Mouse (Mus musculus) forebrain, embryonic 15.5 days (tissue): ENCODE measurements around the gene Gaa. TPM values are rescaled to one million over a fixed set of nuclear protein-coding genes. Genes with fewer than 3 reads are reported as not detected.

Experiments
- ATAC-seq: fragments of 200-750 bp; cut with Nextera tagmentation; replicated peaks from 2 replicates; pipeline ENCODE4 v1.8.0; 2017; ENCODE audit warnings: mild to moderate bottlenecking, moderate TSS enrichment, moderate library complexity
- H3K27ac ChIP-seq: fragments of 300-500 bp; sonication (generic); replicated peaks from 2 replicates; pipeline ENCODE4 v1.5.1; 2015; ENCODE audit warnings: mild to moderate bottlenecking, inconsistent platforms
- H3K27me3 ChIP-seq: fragments of 300-500 bp; sonication (generic); 2 replicates; pipeline ENCODE4 v1.6.1; 2015; ENCODE audit warnings: inconsistent platforms
- H3K36me3 ChIP-seq: fragments of 300-500 bp; sonication (generic); 2 replicates; pipeline ENCODE4 v1.6.1; 2015; ENCODE audit warnings: mild to moderate bottlenecking, inconsistent platforms
- H3K4me1 ChIP-seq: fragments of 300-500 bp; sonication (generic); 2 replicates; pipeline ENCODE4 v1.6.1; 2015; ENCODE audit warnings: inconsistent platforms
- H3K4me2 ChIP-seq: fragments of 300-500 bp; sonication (generic); replicated peaks from 2 replicates; pipeline ENCODE4 v1.6.1; 2015; ENCODE audit warnings: mild to moderate bottlenecking, inconsistent platforms
- H3K4me3 ChIP-seq: fragments of 300-500 bp; sonication (generic); 2 replicates; pipeline ENCODE4 v1.5.1; 2015; ENCODE audit warnings: mild to moderate bottlenecking, inconsistent platforms
- H3K9ac ChIP-seq: fragments of 300-500 bp; sonication (generic); replicated peaks from 2 replicates; pipeline ENCODE4 v1.6.1; 2015; ENCODE audit warnings: mild to moderate bottlenecking, inconsistent platforms
- H3K9me3 ChIP-seq: fragments of 300-500 bp; sonication (generic); 2 replicates; pipeline ENCODE4 v1.6.1; 2016; ENCODE audit warnings: inconsistent platforms
- WGBS: fragments of 180-500 bp; shearing (Covaris S2); methylation state at CpG from one replicate; pipeline ENCODE4 v1.1.7; 2015; ENCODE audit warnings: mixed read lengths; 5-methylcytosine and 5-hydroxymethylcytosine counted together
- polyA plus RNA-seq: library from polyadenylated mRNA; unstranded; fragments of >200 nt; fragmentation: Nextera tagmentation; extraction: Ambion mirVana; gene quantifications from 2 replicates; pipeline ENCODE4 v1.2.1, GENCODE M21; 2015

Gaa gene
- 43.9 and 49.8 TPM in 2 replicates for polyA plus RNA-seq

DNA sequence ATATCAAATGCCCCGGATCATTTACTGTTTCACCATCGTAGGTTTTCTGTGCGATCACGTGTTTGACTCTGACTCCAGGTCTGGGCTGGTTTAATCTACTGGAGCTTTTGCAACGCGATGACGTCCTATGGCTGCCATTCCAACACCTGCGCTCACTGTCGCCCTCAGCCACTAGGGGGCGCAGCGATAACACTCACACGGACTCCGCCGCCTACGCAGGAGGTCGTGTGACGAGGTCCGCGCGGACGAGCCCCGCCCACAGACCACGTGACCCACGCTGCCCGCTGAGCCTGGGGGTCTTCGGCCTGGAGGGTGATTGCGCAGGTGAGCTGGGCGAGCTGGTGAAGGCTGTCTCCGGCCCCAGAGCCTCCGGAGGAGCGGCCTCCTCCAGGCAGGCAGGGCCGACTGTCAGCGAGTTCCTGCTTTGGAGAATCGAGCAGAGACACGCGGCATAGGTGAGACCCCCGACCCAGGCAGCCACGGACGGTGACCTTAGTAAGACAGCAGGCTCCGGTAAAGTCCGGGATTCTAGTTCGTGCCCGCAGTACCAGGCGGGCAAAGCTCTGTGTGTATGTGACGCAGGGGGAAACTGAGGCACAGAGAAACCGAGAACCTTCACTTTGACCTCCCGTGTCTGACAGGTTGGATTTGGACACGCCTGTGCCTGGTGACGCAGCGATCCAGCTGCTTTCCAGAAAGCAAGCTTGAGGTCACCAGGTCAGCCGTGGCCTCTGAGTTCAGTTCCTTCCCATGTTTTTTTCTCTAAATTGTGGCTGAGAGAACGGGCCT is at the start of gene Gaa:
Gene Gaa (plus strand): TSS at position 120 of the 789 bp plus-strand sequence.
- ATAC-seq = peak; percentile 87
- H3K36me3 ChIP-seq = peaks cover 8% of the 10 kb centered on the region; the same call in 1 of the 2 replicates
- no peaks in the 10 kb centered on the region for H3K27me3 ChIP-seq
- H3K9me3 ChIP-seq = no peaks in the 10 kb centered on the region
- H3K9ac ChIP-seq = peak within 1 kb of the TSS; percentile 73
- peak within 1 kb of the TSS; percentile 38; the same call in 1 of the 2 replicates for H3K27ac ChIP-seq
- H3K4me3 ChIP-seq = peak within 1 kb of the TSS; percentile 83
- peaks cover 26% of the 10 kb centered on the region for H3K4me1 ChIP-seq
- H3K4me2 ChIP-seq = peak within 1 kb of the TSS; percentile 64
- 3% methylated on average over 52 of the region's 52 CpGs for WGBS

GRCm38 (mm10) chr11:119219816-119220465 is 47.7 kb upstream of the Gaa start:
- H3K4me1 ChIP-seq = peaks cover 80% of the 10 kb centered on the region
- ATAC-seq = peak; percentile 65
- H3K4me2 ChIP-seq = peak overlapping the region; percentile 32
- peak overlapping the region; percentile 86 for H3K27ac ChIP-seq
- no peak overlapping the region for H3K4me3 ChIP-seq
- no peaks in the 10 kb centered on the region for H3K36me3 ChIP-seq
- no peaks in the 10 kb centered on the region for H3K27me3 ChIP-seq
- WGBS = 4% methylated on average over 17 of the region's 17 CpGs
- H3K9me3 ChIP-seq = no peaks in the 10 kb centered on the region
- H3K9ac ChIP-seq = peak overlapping the region; percentile 22

- Histone ChIP-seq H3K9ac (no peak overlapping the region), H3K4me1 (peaks cover 80% of the 10 kb centered on the region), H3K4me3 (no peak overlapping the region), H3K27me3 (no peaks in the 10 kb centered on the region), H3K4me2 (no peak overlapping the region), H3K27ac (no peak overlapping the region), H3K36me3 (no peaks in the 10 kb centered on the region), H3K9me3 (no peaks in the 10 kb centered on the region)
- no peak for ATAC-seq
- 53% methylated on average over 10 of the region's 11 CpGs for WGBS
These were observed 45.7 kb upstream of the Gaa start for GRCm38 (mm10) chr11:119221812-119222510.

DNA sequence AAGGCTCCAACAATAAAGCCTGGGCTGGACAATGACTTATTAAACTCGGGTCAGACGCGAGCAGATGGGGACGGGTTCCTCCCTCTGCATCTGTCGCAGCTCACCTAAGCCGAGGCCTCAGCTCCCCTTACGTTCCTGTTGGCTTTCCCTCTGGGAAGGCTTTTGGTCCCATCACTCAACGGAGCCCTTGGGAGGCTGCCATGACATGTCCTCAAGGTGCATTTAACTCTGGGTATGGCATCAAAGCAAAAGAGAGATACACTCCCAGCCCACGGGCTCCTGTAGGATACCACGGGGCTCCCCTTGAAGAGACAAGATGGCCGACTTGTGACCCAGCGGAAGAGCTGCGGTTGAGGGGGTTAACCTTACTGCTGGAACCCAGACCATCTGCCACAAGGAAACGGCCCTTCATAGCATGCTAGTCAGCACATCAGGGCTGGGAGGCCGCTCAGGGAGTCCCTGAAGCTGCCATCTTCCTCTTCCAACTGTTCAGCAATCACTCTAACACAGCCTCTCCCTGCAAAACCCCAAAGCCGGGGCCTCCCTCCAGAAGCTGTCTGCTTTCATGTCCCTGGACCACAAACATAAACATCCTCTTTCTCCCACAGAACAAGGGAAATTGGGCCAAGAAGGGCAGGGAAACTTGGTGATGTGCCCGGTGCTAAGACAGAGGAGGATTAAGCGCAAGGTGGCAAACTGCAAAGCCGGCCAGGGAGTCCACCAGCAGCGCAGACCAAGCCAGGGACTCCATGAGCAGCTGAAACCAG is 44.4 kb upstream of the Gaa start:
- Histone ChIP-seq H3K4me3 (no peak overlapping the region), H3K4me2 (no peak overlapping the region), H3K9ac (no peak overlapping the region), H3K9me3 (no peaks in the 10 kb centered on the region), H3K27ac (peak overlapping the region; percentile 37; the same call in 1 of the 2 replicates), H3K4me1 (peaks cover 85% of the 10 kb centered on the region), H3K27me3 (no peaks in the 10 kb centered on the region), H3K36me3 (no peaks in the 10 kb centered on the region)
- 74% methylated on average over 20 of the region's 20 CpGs for WGBS
- no peak for ATAC-seq

- H3K36me3 ChIP-seq = no peaks in the 10 kb centered on the region
- WGBS = 87% methylated on average over 6 of the region's 6 CpGs
These were observed 42.8 kb upstream of the Gaa start for GRCm38 (mm10) chr11:119224926-119225325.

DNA sequence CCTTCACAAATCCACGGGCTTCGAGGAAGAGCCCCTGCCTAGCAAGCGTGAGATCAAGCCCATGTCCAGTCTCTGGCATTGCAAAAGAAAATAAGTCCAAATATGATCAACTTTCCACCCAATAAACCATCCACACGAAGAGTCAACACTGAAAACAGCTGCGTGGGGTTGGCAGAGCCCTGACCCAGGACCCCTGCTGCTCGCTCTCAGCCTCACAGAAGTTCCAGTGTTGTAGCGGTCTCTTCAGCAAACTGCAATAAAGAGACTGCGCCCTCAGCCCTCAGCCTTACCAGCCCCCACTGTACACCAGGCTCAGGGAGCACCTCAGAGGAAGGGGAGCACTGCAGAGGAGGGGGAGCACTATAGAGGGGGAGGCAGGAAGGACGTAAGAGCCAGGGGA is 42.1 kb upstream of the Gaa start:
- peaks cover 84% of the 10 kb centered on the region for H3K4me1 ChIP-seq
- H3K27me3 ChIP-seq = no peaks in the 10 kb centered on the region
- no peaks in the 10 kb centered on the region for H3K36me3 ChIP-seq
- no peak overlapping the region for H3K4me2 ChIP-seq
- H3K9ac ChIP-seq = no peak overlapping the region
- H3K4me3 ChIP-seq = no peak overlapping the region
- H3K9me3 ChIP-seq = no peaks in the 10 kb centered on the region
- WGBS = 69% methylated on average over 9 of the region's 9 CpGs
- no peak overlapping the region for H3K27ac ChIP-seq
- no peak for ATAC-seq

More at GRCm38 (mm10) chr11:119224926-119225325, 42.8 kb upstream of the Gaa start:
- no peak for ATAC-seq
- no peak overlapping the region for H3K9ac ChIP-seq
- no peak overlapping the region for H3K27ac ChIP-seq
- peaks cover 86% of the 10 kb centered on the region for H3K4me1 ChIP-seq
- no peak overlapping the region for H3K4me3 ChIP-seq
- H3K4me2 ChIP-seq = no peak overlapping the region
- no peaks in the 10 kb centered on the region for H3K27me3 ChIP-seq
- H3K9me3 ChIP-seq = no peaks in the 10 kb centered on the region

DNA sequence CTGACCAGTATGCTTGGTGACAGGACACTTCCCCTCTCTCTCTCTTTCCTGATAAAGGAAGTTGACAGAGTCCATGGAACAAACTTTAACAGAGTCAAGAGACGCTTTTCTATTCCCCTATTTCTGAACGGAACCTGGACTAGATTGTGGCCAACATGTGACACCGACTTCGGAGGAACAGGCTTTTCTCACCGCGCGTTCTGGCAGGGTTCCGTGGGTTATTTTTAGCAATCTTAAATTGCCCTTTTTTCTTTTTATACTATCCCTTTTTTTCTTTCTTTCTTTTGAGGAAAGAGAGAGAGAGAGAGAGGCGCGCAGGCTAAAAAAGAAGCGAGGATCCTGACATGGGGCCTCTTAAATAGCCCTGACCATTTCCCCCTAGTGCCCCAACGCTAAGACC is 40.1 kb upstream of the Gaa start:
- Histone ChIP-seq H3K27me3 (no peaks in the 10 kb centered on the region), H3K27ac (0 out of 2 replicates have a peak overlapping the region, but pooled peaks have one; percentile 75), H3K4me1 (peaks cover 72% of the 10 kb centered on the region), H3K4me2 (peak overlapping the region; percentile 77), H3K36me3 (no peaks in the 10 kb centered on the region), H3K9me3 (no peaks in the 10 kb centered on the region), H3K9ac (peak overlapping the region; percentile 81), H3K4me3 (peak overlapping the region; percentile 82)
- WGBS = 2% methylated on average over 12 of the region's 12 CpGs
- no peak for ATAC-seq

- Histone ChIP-seq H3K36me3 (no peaks in the 10 kb centered on the region), H3K27ac (peak within 1 kb of the TSS; percentile 75), H3K4me3 (peak within 1 kb of the TSS; percentile 82), H3K4me1 (peaks cover 66% of the 10 kb centered on the region), H3K9ac (peak within 1 kb of the TSS; percentile 81), H3K4me2 (peak within 1 kb of the TSS; percentile 77), H3K27me3 (no peaks in the 10 kb centered on the region), H3K9me3 (no peaks in the 10 kb centered on the region)
- WGBS = under 1% methylated on average over 59 of the region's 66 CpGs
- peak; percentile 92 for ATAC-seq
These were observed 39.5 kb upstream of the Gaa start, which contains the start of the genes Tbc1d16 and Ccdc40 for GRCm38 (mm10) chr11:119228091-119228781. Tbc1d16 (minus strand) TSS chr11:119228499. Ccdc40 (plus strand) TSS chr11:119228572.

DNA sequence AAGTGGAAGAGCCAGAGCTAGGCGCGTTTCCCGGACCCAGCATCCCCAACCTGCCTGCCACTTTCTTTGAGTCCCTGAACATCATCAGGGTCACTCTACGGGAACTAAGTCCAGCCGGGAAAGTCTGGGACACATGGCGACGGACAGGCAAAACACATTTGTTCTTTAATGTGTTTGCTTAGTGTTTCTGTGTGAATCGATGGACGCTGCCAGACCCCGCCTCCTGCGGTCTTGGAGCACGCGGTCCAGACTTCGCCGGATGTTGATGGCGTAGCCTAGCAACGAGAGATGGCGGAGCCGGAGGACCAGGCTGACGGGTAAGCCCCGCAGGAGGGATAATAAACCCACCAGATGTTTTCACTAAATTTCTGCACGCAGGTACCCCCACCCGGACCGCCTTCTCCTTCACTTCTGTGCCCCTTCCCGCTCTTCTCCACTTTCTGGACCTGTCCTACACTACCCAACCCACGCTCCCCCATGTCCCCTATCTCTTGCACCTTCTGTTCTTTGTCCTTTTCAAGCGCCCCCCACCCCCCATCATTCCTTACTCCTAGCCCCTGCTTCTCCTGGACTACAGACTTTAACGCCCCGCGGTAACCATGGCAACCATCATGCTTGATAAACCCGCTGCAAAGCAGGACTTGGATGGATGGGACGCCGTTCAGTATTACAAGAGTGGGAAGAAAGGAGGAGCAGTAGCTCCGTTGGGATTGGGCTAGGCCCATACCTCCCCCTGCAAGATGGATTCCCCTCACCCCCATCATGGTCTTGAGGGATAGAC is 38.7 kb upstream of the Gaa start:
- peak overlapping the region; percentile 81 for H3K9ac ChIP-seq
- peak; percentile 89 for ATAC-seq
- H3K4me3 ChIP-seq = peak overlapping the region; percentile 82
- H3K4me1 ChIP-seq = peaks cover 58% of the 10 kb centered on the region
- H3K9me3 ChIP-seq = no peaks in the 10 kb centered on the region
- no peaks in the 10 kb centered on the region for H3K36me3 ChIP-seq
- H3K27me3 ChIP-seq = no peaks in the 10 kb centered on the region
- peak overlapping the region; percentile 75 for H3K27ac ChIP-seq
- under 1% methylated on average over 34 of the region's 34 CpGs for WGBS
- peak overlapping the region; percentile 77 for H3K4me2 ChIP-seq

- H3K9ac ChIP-seq = no peak overlapping the region
- 94% methylated on average over 10 of the region's 10 CpGs for WGBS
- H3K4me2 ChIP-seq = no peak overlapping the region
- H3K27ac ChIP-seq = no peak overlapping the region
- H3K27me3 ChIP-seq = no peaks in the 10 kb centered on the region
- peaks cover 15% of the 10 kb centered on the region for H3K4me1 ChIP-seq
- no peaks in the 10 kb centered on the region for H3K9me3 ChIP-seq
- ATAC-seq = no peak
- H3K36me3 ChIP-seq = 0 out of 2 replicates have a peak, but pooled peaks cover under 1% of the 10 kb centered on the region
- H3K4me3 ChIP-seq = no peak overlapping the region
These were observed 32.9 kb upstream of the Gaa start for GRCm38 (mm10) chr11:119234770-119235169.
